Mouse (Mus musculus) lung, embryonic 16.5 days (tissue): Measurements from ENCODE around the gene Nck2. TPM values are rescaled to one million over a fixed set of nuclear protein-coding genes. Genes with fewer than 3 reads are reported as not detected.

Experiments used
- ATAC-seq: fragments of 200-750 bp; cut with Nextera tagmentation; 2 replicates; pipeline ENCODE4 v1.8.0; 2017; ENCODE audit warnings: low read depth, mild to moderate bottlenecking, moderate library complexity
- H3K27ac ChIP-seq: fragments of 300-500 bp; sonication (generic); 2 replicates; pipeline ENCODE4 v1.5.1; 2014; ENCODE audit warnings: mild to moderate bottlenecking, control low read depth, low read length
- H3K27me3 ChIP-seq: fragments of 300-500 bp; sonication (generic); 2 replicates; pipeline ENCODE4 v1.6.1; 2014; ENCODE audit warnings: low read depth, low read length, mixed read lengths; ENCODE audit not compliant: control insufficient read depth, insufficient read depth
- H3K36me3 ChIP-seq: fragments of 300-500 bp; sonication (generic); 2 replicates; pipeline ENCODE4 v1.6.1; 2014; ENCODE audit warnings: low read length; ENCODE audit not compliant: control insufficient read depth, insufficient read depth
- H3K4me1 ChIP-seq: fragments of 300-500 bp; sonication (generic); replicated peaks from 2 replicates; pipeline ENCODE4 v1.6.1; 2014; ENCODE audit warnings: low read length, mixed read lengths; ENCODE audit not compliant: control insufficient read depth, insufficient read depth
- H3K4me2 ChIP-seq: fragments of 300-500 bp; sonication (generic); 2 replicates; pipeline ENCODE4 v1.6.1; 2014; ENCODE audit warnings: low read depth, low read length, control low read depth
- H3K4me3 ChIP-seq: fragments of 300-500 bp; sonication (generic); 2 replicates; pipeline ENCODE4 v1.5.1; 2014; ENCODE audit warnings: mild to moderate bottlenecking, low read length, control low read depth
- H3K9ac ChIP-seq: fragments of 300-500 bp; sonication (generic); 2 replicates; pipeline ENCODE4 v1.6.1; 2014; ENCODE audit warnings: low read length, control low read depth
- H3K9me3 ChIP-seq: fragments of 300-500 bp; sonication (generic); 2 replicates; pipeline ENCODE4 v1.6.1; 2016; ENCODE audit warnings: low read length; ENCODE audit not compliant: control insufficient read depth
- WGBS: fragments of 180-500 bp; shearing (Covaris S2); extraction: QIAGEN DNeasy Blood & Tissue Kit; methylation state at CpG from one replicate; pipeline ENCODE4 v1.1.7; 2014; 5-methylcytosine and 5-hydroxymethylcytosine counted together
- polyA plus RNA-seq: library from polyadenylated mRNA; unstranded; fragments of >200 nt; fragmentation: Nextera tagmentation; extraction: Ambion mirVana; gene quantifications from 2 replicates; pipeline ENCODE4 v1.2.1, GENCODE M21; 2015

Nck2 gene
- polyA plus RNA-seq, 1 experiment from 2014 or later = 43.4 TPM

DNA sequence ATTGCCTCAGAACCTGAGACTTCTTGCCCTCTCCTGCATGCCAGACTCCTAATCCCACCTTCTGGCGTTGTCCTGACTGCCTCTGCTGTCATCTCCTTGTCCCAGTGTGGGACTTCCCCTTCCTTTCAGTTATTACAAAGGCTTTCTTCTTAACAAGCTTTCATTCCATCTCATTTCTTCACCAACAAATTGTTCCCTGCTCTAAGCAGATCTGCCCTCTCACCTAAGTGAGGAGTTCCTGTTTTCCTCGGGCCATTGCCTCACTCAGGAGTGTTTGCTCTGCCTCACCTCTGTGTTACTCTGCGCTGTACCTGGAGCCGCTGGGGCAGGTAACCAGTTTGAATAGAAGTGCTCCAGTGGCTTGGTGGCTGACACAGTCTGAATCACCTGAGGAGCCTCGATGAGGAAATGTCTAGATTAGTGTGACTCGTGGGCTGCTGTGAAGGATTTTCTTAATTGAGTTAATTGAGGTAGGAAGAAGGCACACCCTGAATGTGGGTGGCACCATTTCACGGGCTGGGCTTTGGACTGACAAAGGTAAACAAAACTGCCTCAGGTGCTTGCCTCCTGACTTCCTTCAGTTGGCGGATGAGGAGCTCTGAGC is 27.8 kb downstream of the Nck2 start:
- H3K4me1 ChIP-seq = peaks cover 56% of the 10 kb centered on the region
- no peak overlapping the region for H3K4me3 ChIP-seq
- 0 out of 2 replicates have a peak overlapping the region, but pooled peaks have one; percentile 4 for H3K27ac ChIP-seq
- H3K27me3 ChIP-seq = no peaks in the 10 kb centered on the region
- WGBS = 55% methylated on average over 8 of the region's 8 CpGs
- no peaks in the 10 kb centered on the region for H3K36me3 ChIP-seq
- no peak overlapping the region for H3K9ac ChIP-seq
- ATAC-seq = peak; percentile 71
- H3K9me3 ChIP-seq = no peaks in the 10 kb centered on the region
- H3K4me2 ChIP-seq = no peak overlapping the region

DNA sequence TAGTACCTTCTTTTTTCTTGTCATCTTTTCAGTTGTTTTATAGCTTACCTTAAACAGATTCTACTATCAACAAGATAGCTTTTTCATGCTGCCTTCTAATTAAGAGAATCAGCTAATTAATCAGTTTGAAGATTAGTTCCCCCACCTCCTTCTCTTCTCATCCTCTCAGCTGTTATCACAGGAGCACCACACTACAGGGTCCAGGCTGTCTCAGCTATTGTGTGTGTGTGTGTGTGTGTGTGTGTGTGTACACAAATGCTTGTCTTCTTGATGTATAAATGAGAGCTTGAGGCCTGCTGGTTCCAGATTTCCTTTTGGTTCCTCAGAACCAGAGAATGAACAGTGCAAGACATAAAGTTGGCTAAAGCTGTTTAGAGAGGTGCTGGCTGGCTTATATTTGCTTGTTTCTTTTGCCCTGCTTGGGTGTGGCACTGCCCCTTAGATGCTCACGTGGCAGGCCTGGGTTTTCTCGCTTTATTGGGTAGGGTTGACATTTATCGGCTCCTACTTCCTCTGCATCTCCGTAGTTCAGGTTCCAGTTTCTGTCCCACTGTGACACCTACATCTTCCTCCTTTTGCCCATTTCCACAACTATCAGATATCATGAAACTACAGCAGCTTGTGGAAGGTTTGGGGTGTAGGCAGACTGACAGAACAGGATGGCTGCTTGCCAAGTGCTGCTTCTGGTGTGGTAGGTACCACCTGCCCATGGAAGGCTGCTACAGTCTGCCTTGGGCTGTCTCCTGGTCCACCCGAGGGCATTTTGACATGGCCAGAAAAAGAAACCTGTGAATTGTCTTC is 29.6 kb downstream of the Nck2 start:
- Histone ChIP-seq H3K27ac (no peak overlapping the region), H3K4me2 (no peak overlapping the region), H3K4me1 (peaks cover 39% of the 10 kb centered on the region), H3K9me3 (no peaks in the 10 kb centered on the region), H3K9ac (no peak overlapping the region), H3K27me3 (no peaks in the 10 kb centered on the region), H3K36me3 (no peaks in the 10 kb centered on the region), H3K4me3 (no peak overlapping the region)
- WGBS = 72% methylated on average over 5 of the region's 5 CpGs
- ATAC-seq = no peak

DNA sequence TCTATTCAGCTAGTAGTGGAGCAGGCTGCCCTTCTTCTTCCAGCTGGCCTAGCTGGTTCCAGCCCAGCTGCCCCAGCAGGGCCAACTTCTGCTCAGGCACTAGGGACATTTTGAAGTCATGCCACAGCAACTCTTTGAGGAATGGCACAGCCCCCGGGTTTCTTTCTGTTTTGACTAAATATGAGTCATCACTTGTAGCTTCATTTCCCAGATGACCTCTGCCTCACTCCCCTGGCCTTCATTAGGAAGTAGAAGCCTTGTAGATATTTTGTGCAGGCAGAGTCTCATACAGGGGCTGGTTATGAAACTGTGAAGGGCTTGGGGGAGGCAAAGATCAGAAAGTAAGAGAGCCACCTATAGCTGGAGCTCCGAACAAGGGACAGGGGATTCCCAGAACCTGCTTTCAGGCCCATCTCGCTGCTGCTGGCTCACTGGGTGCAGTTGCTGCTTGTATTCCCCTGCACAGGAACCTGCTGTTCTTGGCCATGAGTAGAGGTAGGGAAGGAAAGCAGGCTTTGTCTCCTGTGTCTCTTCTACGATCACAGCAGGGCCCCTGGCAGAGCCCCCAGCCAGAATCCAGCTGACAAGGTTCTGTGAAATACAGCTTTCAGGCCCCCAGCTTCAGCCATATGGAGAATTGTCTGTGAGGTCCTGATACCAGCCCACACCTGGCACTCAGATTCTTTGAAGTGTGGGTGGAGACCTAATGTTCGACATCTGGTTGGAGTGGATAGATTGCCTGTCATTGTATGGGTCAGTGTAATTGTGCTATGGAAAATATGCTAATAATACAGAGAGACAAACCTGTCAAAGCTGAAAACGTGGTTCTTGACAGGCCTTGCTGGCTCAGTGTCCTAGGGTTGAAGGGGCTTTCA is 30.4 kb downstream of the Nck2 start:
- 0 out of 2 replicates have a peak, but pooled peaks have one; percentile 10 for ATAC-seq
- whole genome bisulfite sequencing = 60% methylated on average over 6 of the region's 6 CpGs
- Histone ChIP-seq H3K4me2 (no peak overlapping the region), H3K4me1 (peaks cover 34% of the 10 kb centered on the region), H3K4me3 (no peak overlapping the region), H3K36me3 (no peaks in the 10 kb centered on the region), H3K27me3 (no peaks in the 10 kb centered on the region), H3K9ac (no peak overlapping the region), H3K27ac (no peak overlapping the region), H3K9me3 (no peaks in the 10 kb centered on the region)

DNA sequence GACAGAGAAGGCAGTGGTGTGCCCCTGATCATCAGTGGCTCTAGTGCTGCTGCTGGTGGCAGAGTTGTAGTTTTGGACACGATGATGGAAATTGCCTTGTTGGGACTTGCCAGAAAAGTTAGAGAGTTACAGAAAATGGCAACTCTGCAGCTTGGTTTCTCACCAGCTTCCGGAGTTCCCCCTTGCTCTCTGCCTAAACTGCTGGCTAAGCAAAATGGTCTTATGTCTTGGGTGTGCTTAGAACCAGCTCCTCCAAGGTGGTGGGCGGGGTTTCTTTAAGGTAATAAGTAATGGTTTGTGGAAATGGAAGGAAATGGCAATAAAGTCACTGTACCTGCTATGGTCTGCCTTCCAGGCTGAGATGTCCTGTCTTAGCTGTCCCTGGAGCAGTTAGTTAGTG is 33.6 kb downstream of the Nck2 start:
- Histone ChIP-seq H3K4me1 (peaks cover 16% of the 10 kb centered on the region), H3K27ac (no peak overlapping the region), H3K27me3 (no peaks in the 10 kb centered on the region), H3K4me2 (no peak overlapping the region), H3K36me3 (no peaks in the 10 kb centered on the region), H3K9ac (no peak overlapping the region), H3K4me3 (no peak overlapping the region), H3K9me3 (no peaks in the 10 kb centered on the region)
- ATAC-seq = no peak
- WGBS = 91% methylated on average over 3 of the region's 3 CpGs

DNA sequence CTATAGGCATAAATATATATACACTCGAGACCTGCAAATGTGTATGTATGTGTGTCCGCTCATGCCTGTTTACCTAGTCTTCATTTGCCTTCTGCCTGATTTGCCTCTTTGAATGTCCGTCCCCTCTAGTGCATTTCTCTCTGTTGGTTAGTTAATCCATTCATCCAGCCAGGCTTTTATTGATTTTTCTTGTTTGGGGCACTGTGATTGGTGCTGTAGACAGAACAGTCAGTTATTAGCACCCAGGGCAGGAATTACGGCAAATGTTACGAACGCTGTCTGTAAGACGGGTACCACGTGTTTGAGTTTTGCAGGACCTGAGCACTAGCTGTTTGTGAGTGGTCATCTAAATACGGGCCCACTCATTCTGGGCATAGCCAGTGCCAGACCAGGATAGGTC is 40.8 kb downstream of the Nck2 start:
- no peak overlapping the region for H3K4me3 ChIP-seq
- H3K27me3 ChIP-seq = no peaks in the 10 kb centered on the region
- no peaks in the 10 kb centered on the region for H3K36me3 ChIP-seq
- H3K4me2 ChIP-seq = no peak overlapping the region
- ATAC-seq = no peak
- no peak overlapping the region for H3K9ac ChIP-seq
- WGBS = 90% methylated on average over 9 of the region's 9 CpGs
- no peaks in the 10 kb centered on the region for H3K9me3 ChIP-seq
- no peak overlapping the region for H3K27ac ChIP-seq
- peaks cover 16% of the 10 kb centered on the region for H3K4me1 ChIP-seq

DNA sequence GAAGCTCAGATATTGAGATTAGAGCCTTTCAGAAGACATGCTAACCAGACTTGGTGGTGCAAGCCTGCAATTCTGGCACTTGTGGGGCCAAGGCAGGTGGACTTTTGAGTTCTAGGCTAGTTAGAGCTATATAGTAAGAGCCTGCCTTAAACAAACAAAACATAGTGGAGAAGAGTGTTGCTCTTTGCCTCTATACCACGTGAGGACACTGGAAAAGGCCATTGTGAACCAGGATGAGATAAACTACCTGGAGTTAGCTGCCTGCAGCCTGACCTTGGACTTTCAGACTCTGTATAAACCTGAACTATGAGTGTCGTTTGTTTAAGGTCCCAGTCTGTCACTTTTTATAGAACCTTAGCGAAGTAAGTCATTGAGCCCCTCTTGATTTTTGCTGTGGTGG is 42.1 kb downstream of the Nck2 start:
- no peak overlapping the region for H3K9ac ChIP-seq
- no peak overlapping the region for H3K4me2 ChIP-seq
- no peak overlapping the region for H3K4me3 ChIP-seq
- no peaks in the 10 kb centered on the region for H3K27me3 ChIP-seq
- H3K9me3 ChIP-seq = no peaks in the 10 kb centered on the region
- H3K27ac ChIP-seq = no peak overlapping the region
- H3K36me3 ChIP-seq = no peaks in the 10 kb centered on the region
- 47% methylated on average over 3 of the region's 3 CpGs for WGBS
- no peak for ATAC-seq
- H3K4me1 ChIP-seq = peaks cover 16% of the 10 kb centered on the region

DNA sequence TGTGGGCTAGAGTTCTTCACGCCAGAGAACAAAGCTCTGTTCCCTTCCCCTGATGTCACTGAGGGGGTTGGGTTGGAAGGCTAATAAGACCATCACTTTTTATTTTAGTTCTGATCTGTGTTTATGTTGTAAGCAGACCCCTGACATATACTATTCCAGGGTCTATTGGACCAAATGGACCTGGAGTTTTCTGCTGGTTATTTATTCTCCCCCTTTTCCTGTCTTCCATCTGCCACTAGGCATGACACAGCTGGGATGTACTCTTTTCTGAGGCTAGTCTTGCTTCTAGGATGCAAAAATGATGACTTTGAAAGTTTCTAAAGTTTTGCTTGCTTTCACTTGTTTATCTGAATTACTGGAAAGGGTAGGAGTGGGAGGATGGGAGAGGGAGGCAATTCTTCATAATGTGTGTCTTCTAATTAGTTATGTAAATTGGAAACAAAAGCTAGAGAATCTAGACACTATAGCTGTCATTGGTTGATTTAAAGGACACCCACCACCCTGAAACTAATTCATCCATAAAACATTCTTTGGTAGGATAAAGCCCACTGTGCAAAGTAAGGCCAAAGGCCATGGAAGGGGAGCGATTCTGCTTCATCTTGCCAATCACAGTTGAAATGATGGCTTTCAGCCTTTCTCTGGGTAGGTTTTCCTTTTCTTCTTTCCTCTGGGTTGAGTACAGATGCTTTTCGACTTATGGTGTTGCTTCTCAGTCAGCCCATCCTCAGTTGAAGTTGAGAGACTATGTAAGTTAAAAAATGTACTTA is 42.8 kb downstream of the Nck2 start:
- Histone ChIP-seq H3K27me3 (no peaks in the 10 kb centered on the region), H3K4me1 (peaks cover 16% of the 10 kb centered on the region), H3K27ac (no peak overlapping the region), H3K4me2 (no peak overlapping the region), H3K36me3 (no peaks in the 10 kb centered on the region), H3K9me3 (no peaks in the 10 kb centered on the region), H3K4me3 (no peak overlapping the region), H3K9ac (no peak overlapping the region)
- WGBS = 79% methylated on average over 3 of the region's 3 CpGs
- no peak for ATAC-seq

DNA sequence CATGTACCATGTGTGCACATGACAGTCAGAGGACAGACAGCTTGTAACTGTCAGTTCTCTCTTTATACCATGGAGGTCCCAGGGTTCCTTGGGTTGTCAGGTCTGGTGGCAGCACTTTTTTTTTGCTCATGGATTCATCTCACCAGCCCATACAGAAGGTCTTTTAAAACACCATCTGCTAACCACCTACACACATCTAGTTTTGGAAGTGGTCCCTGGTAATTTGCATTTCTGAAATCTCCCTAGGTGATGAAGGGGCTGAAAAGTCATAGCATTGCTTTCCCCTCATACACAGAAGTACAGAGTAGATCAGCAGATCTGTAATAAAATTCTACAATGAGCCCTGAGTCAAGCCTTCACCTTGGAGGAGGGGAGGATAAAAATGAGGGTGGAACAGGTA is 44.9 kb downstream of the Nck2 start:
- ATAC-seq = no peak
- H3K27me3 ChIP-seq = no peaks in the 10 kb centered on the region
- no peak overlapping the region for H3K4me3 ChIP-seq
- H3K9ac ChIP-seq = no peak overlapping the region
- no peaks in the 10 kb centered on the region for H3K9me3 ChIP-seq
- no peak overlapping the region for H3K27ac ChIP-seq
- no peaks in the 10 kb centered on the region for H3K36me3 ChIP-seq
- H3K4me2 ChIP-seq = no peak overlapping the region
- H3K4me1 ChIP-seq = peaks cover 12% of the 10 kb centered on the region
